Mouse (Mus musculus) heart, embryonic 10.5 days (tissue): ENCODE data around the gene Spsb4. TPM values are rescaled to one million over a fixed set of nuclear protein-coding genes. Genes with fewer than 3 reads are reported as not detected.
A peak's percentile ranks its signal among the peaks of the same experiment; 100 is the strongest.

ENCODE experiments used
- DNase-seq: peaks from one replicate; pipeline ENCODE4 v3.0.0-alpha.2; 2017; ENCODE audit warnings: low spot score
- H3K27ac ChIP-seq: fragments of 300-500 bp; sonication (generic); 2 replicates; pipeline ENCODE4 v1.5.1; 2016; ENCODE audit warnings: mild to moderate bottlenecking
- H3K27me3 ChIP-seq: fragments of 300-500 bp; sonication (generic); 2 replicates; pipeline ENCODE4 v1.6.1; 2016; ENCODE audit warnings: mild to moderate bottlenecking; ENCODE audit not compliant: poor library complexity, insufficient read depth, severe bottlenecking
- H3K36me3 ChIP-seq: fragments of 300-500 bp; sonication (generic); 2 replicates; pipeline ENCODE4 v1.6.1; 2016; ENCODE audit warnings: mild to moderate bottlenecking, moderate library complexity
- H3K4me1 ChIP-seq: fragments of 300-500 bp; sonication (generic); 2 replicates; pipeline ENCODE4 v1.6.1; 2016; ENCODE audit warnings: mild to moderate bottlenecking
- H3K4me3 ChIP-seq: fragments of 300-500 bp; sonication (generic); 2 replicates; pipeline ENCODE4 v1.5.1; 2016; ENCODE audit warnings: mild to moderate bottlenecking, moderate library complexity
- H3K9me3 ChIP-seq: fragments of 300-500 bp; sonication (generic); 2 replicates; pipeline ENCODE4 v1.6.1; 2016; ENCODE audit warnings: mild to moderate bottlenecking, moderate library complexity
- WGBS: fragments of 180-500 bp; shearing (Covaris S2); methylation state at CpG from one replicate; pipeline ENCODE4 v1.1.7; 2016; 5-methylcytosine and 5-hydroxymethylcytosine counted together
- polyA plus RNA-seq: library from polyadenylated mRNA; unstranded; fragments of >200 nt; fragmentation: Nextera tagmentation; extraction: Ambion mirVana; gene quantifications from 2 replicates; pipeline ENCODE4 v1.2.1, GENCODE M21; 2016

Spsb4 gene
- polyA plus RNA-seq, 1 experiment from 2014 or later = 53.5 TPM

DNA sequence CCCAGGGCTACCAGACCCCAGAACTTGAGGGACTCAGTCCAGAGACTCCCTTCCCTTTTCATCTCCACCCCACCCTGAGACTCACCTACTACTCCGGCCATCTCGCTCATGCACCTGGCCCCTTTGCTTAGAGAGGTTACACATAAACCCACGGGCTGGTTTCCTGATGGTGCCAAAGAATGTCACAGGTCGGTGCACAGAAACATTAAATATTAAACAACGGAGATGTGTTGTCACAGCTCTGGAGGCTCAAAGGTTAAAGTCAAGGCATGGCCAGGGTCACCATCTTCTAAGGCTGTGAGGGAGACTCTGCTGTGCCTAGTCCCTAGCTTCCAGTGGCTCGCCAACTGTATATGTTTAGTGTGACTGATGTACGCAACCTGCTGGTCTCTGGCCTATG lies 52.2 kb downstream of the Spsb4 start:
- Histone ChIP-seq H3K36me3 (peaks cover 5% of the 10 kb centered on the region), H3K4me3 (no peak overlapping the region), H3K9me3 (no peaks in the 10 kb centered on the region), H3K27ac (no peak overlapping the region), H3K27me3 (no peaks in the 10 kb centered on the region), H3K4me1 (peaks cover 40% of the 10 kb centered on the region)
- 92% methylated on average over 7 of the region's 7 CpGs for WGBS
- DNase-seq = no peak

DNA sequence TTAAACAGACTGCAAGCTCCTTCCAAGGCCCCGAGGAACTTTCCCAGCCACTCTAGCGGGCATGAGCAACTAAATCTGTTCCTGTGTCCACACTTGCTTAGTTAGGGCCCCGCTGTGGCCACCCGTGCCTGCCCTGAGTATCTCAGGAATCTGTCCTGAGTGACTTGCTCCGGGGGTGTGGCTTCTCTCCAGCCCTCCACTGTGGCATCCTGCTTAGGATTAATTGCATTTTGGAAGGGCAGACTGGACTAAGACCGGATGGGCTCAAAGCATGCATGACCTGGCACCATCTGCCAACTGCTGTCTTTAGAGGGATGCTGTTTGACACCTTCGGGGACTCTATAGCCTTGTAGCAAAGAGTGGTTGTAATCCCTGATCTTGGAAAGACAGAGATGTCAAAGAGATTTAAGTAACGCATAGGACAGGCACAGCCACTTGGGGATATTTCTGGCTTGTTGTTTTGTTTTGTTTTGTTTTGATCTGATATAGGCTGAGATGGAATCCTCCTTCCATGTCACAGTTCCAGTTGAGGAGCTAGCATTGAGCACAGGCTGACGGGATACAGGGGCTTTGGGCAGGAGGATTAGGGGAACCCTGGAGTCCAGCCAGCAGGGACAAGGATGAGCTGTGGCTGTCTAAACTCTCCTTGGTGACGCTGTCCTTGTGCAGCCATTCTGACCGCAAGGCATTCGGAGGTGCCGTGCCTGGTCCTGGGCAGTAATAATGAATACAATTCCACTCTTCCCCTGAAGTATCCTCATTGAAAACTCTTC lies 55.0 kb downstream of the Spsb4 start:
- Histone ChIP-seq H3K27me3 (no peaks in the 10 kb centered on the region), H3K27ac (peak overlapping the region; percentile 78), H3K9me3 (no peaks in the 10 kb centered on the region), H3K36me3 (peaks cover 5% of the 10 kb centered on the region), H3K4me1 (peaks cover 52% of the 10 kb centered on the region), H3K4me3 (no peak overlapping the region)
- WGBS = 61% methylated on average over 13 of the region's 13 CpGs
- no peak for DNase-seq

DNA sequence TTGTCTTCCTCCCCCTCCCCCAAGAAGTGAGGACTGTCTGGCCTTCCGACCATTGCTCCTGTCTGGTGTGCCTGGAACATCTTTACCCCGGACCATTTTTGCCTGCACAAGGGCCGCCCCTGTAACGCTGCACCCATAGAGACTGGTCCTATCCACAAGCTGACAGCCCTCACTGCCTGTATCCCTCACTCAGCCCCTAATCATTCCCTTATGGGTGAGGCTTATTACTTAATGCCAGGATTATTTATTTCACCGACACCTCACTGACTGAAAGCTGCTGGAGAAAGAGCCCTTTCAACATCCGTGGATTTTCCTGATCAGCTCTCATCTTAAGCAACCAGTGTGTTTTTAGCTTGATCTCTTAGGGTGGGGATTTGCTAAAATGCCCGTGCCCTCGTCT lies 55.9 kb downstream of the Spsb4 start:
- H3K36me3 ChIP-seq = peaks cover 5% of the 10 kb centered on the region
- no peak overlapping the region for H3K4me3 ChIP-seq
- peak overlapping the region; percentile 78 for H3K27ac ChIP-seq
- no peaks in the 10 kb centered on the region for H3K9me3 ChIP-seq
- H3K4me1 ChIP-seq = peaks cover 61% of the 10 kb centered on the region
- no peak for DNase-seq
- H3K27me3 ChIP-seq = no peaks in the 10 kb centered on the region
- WGBS = 63% methylated on average over 8 of the region's 8 CpGs

DNA sequence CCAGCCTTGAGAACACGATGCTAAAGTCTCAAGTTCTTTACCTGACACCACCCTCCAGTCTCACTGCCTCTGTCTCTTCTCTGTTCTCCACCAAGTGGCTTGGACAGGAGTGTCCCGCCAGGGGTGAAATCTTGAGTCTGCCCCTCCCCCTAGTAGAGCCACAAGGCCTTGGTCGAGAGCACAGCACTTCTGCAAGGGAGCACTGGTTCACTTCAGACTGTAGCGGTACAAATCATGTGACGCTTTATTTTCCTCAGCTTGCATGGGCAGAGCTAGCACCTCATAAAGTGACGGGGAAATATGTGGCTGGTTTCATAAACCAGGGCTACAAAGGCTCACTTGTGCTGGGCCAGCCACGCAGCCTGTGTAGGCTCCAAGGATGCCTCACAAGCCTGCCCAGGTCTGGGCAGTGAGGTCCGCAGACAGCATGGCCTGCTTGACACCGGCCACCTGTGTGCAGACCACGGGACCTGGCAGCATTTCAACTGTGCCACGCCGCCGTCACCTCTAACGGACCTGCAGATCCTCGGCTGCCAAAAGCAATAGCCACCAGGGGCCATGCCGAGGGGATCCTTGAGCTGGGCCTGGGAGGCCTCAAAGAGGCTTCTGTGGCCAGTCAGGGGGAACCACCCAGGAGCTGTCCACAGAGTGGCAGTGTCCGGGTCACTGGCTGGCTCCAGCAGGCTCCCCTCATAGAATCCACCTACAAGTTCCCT lies 56.5 kb downstream of the Spsb4 start:
- Histone ChIP-seq H3K27me3 (no peaks in the 10 kb centered on the region), H3K4me3 (no peak overlapping the region), H3K9me3 (no peaks in the 10 kb centered on the region), H3K36me3 (peaks cover 5% of the 10 kb centered on the region), H3K4me1 (peaks cover 67% of the 10 kb centered on the region), H3K27ac (peak overlapping the region; percentile 78)
- DNase-seq = no peak
- WGBS = 56% methylated on average over 17 of the region's 17 CpGs

DNA sequence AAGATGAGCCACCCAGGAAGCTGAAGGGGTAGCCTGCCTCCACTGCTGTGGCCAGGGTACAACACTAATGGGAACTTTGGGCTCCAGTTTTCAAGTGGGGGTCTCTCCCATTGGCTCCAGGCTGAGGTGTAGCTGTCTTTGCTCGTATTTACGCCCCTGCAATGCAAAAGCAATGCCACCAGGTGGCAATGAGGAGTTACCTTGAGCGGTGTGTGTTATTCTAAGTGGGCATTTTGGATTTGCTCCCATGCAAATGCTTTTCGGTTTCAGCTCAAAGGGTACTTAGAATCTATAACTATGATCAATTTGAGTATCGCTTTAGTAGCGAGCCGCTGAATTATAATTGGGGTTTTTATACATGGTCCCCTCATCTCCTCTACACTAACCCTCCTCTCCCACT lies 57.6 kb downstream of the Spsb4 start:
- H3K4me1 ChIP-seq = peaks cover 78% of the 10 kb centered on the region
- no peak overlapping the region for H3K27ac ChIP-seq
- no peaks in the 10 kb centered on the region for H3K27me3 ChIP-seq
- WGBS = 54% methylated on average over 7 of the region's 7 CpGs
- H3K9me3 ChIP-seq = no peaks in the 10 kb centered on the region
- no peak for DNase-seq
- H3K36me3 ChIP-seq = peaks cover 5% of the 10 kb centered on the region
- H3K4me3 ChIP-seq = no peak overlapping the region

DNA sequence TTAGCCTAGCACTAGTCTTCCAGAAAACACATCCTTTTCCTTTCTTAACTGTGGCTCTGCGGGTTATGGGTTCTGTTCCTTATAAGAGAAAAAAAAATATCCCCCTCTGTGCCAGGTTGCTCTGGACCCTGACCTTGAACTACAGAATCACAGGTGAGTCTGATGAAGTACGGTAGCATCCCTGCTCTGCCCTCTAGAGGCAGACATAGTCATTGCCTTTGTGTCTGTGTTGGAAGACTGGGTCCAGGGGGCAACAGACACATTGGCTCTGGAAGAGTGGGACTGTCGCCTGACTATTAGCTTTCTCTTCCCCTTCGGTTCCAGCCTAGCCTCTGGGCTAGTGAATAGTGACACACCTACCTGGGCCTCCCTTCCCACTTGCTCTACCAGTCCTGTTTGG lies 58.4 kb downstream of the Spsb4 start:
- peaks cover 85% of the 10 kb centered on the region for H3K4me1 ChIP-seq
- H3K4me3 ChIP-seq = no peak overlapping the region
- 72% methylated on average over 4 of the region's 4 CpGs for WGBS
- peaks cover 3% of the 10 kb centered on the region for H3K36me3 ChIP-seq
- DNase-seq = no peak
- no peaks in the 10 kb centered on the region for H3K9me3 ChIP-seq
- no peak overlapping the region for H3K27ac ChIP-seq
- no peaks in the 10 kb centered on the region for H3K27me3 ChIP-seq

DNA sequence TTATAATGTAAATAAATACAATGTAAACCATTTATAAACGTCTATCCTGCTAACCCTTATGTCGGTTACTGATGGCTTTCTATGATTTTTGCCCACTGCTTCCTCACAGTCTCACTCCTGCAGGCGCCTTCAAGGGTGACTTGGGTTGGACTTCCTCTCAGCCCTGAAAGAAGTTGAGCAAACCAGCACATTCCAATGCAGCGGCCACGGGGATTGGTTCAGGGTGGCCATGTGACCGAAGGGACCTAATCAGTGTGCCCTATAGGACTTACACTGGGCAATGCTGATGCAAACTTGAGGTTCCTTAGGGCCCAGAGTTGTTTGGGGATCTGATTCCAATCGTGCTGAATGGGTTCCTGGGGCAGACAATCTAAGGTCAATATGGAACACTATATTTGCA lies 59.2 kb downstream of the Spsb4 start:
- H3K36me3 ChIP-seq = no peaks in the 10 kb centered on the region
- no peak overlapping the region for H3K4me3 ChIP-seq
- WGBS = 85% methylated on average over 7 of the region's 7 CpGs
- peaks cover 87% of the 10 kb centered on the region for H3K4me1 ChIP-seq
- H3K27me3 ChIP-seq = no peaks in the 10 kb centered on the region
- H3K9me3 ChIP-seq = no peaks in the 10 kb centered on the region
- DNase-seq = no peak
- peak overlapping the region; percentile 42; the same call in 1 of the 2 replicates for H3K27ac ChIP-seq

DNA sequence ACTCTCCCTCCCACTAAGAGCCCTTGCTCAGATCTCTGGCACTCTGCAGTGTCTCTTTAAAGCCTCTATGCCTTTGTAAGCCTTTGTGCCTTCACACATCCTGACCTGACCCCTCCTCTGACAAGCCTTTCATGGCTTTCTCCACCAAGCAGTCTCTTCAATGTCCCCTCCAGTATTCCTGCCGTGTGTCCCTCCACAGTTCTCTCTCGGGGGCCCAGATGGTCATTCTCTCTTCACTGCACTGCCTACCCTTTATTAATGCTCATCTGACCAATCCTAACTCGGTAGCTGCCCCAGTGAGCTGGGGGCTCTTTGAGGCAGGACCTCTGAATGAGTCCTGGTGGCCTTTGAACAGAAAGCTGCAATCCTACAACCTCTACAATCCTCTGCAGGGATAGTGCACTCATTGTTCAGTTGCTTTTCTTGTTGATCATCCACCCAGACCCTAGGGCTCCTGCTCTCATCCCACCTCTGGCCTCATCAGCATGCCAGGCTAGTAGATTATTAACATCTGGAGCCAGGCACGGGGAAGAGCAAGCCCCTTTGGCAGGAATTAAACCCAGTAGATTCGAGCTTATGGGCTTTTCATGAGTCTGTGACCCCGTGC lies 60.5 kb downstream of the Spsb4 start:
- Histone ChIP-seq H3K4me3 (no peak overlapping the region), H3K27ac (peak overlapping the region; percentile 84), H3K27me3 (no peaks in the 10 kb centered on the region), H3K36me3 (no peaks in the 10 kb centered on the region), H3K4me1 (peaks cover 87% of the 10 kb centered on the region), H3K9me3 (no peaks in the 10 kb centered on the region)
- WGBS = 48% methylated on average over 6 of the region's 6 CpGs
- no peak for DNase-seq

DNA sequence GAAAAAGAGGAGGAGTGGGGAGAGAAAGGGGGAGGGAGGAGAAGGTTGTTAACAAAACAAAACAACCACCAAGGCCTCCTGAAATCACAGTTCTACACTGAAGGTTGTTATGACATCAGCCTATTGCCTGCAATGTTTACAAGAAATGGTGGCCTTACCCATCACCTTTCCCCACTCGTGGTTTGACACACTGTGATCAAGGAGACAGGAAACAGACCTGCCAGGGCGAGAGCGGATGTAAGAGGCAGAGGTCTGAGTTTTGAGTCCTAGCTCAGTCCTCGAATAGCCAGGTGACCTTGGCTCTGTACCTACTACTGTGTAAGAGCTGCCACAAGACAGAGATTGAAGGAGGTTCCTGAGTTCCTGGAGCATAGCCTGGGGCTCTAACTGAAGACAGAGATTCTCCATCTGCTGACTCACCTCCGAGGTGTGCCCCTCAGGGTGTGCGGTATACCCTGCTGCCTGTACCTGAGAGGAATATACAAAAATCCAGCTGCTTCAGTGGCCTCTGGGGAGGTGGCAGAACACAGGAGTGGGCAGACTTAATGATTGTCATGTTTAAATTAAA lies 61.3 kb downstream of the Spsb4 start:
- H3K4me3 ChIP-seq = no peak overlapping the region
- H3K27ac ChIP-seq = peak overlapping the region; percentile 84
- H3K9me3 ChIP-seq = no peaks in the 10 kb centered on the region
- DNase-seq = no peak
- WGBS = 39% methylated on average over 6 of the region's 6 CpGs
- peaks cover 86% of the 10 kb centered on the region for H3K4me1 ChIP-seq
- no peaks in the 10 kb centered on the region for H3K36me3 ChIP-seq
- H3K27me3 ChIP-seq = no peaks in the 10 kb centered on the region

DNA sequence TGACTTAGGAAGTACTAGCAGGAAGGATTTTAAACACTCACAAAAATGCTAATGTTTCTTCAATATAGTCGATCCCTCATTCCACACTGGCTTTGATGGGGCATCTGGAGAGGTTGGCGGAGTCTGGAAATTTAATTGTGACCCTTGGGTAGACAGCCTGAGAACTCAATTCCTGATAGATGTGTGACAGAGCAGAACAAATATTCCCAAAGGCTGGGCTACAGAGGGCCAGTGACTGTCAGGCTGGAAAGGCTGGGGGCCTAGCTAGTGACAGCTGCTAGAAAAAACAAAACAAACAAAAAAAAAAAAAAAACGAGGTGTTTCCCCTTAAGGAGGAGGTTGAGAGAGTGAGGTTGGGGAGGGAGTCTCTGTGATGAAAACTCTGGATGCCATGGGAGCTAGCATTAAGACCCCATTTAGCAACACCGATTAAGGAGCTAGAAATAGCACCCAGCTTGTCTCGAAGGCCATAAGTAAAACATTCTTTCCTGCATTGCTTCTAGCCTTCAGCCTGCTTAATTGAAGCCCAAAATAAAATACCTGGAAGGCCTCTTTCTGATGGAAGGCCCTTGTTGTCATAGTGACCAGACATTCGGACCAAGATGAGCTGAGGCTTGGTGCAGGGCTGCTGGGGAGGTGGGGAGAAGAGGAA lies 61.9 kb downstream of the Spsb4 start:
- Histone ChIP-seq H3K9me3 (no peaks in the 10 kb centered on the region), H3K4me3 (no peak overlapping the region), H3K4me1 (peaks cover 86% of the 10 kb centered on the region), H3K27ac (peak overlapping the region; percentile 84), H3K36me3 (no peaks in the 10 kb centered on the region), H3K27me3 (no peaks in the 10 kb centered on the region)
- no peak for DNase-seq
- WGBS = 36% methylated on average over 6 of the region's 6 CpGs

DNA sequence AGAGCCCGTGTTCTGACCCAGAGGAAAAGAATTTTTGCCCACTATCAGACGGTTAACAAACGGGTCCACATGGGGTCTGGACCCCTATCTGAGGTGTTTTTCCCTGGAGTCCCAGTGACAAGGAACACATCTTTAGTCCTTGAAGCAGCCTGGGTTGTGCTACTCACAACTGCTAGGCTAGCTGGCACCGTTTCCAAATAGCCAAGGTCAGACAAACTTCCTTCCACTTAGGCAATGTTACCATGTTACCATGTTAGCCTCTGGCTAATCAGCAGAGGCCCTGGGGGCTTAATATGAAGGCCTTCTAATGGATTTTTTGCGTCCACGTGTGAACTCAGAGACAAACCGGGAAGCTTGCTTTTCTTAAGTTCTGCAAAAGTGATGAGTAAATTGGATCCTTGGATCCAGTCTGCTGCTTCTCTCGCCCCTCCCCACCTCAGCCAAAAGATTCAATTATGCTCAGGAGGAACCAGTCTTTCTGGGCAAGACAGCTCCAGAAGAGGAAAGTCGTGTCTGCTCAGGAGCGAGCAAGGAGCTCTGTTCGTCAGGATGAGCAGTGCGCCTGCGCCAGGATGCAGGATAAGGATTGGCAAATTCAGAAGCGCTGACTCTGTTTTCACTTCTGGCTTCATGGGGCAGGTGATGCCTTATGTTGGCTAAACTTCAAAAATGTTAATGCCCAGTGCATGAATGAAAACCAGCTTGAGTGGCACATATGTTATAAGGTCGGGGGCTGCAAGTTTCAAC lies 64.4 kb downstream of the Spsb4 start:
- WGBS = 78% methylated on average over 15 of the region's 15 CpGs
- no peaks in the 10 kb centered on the region for H3K36me3 ChIP-seq
- no peaks in the 10 kb centered on the region for H3K9me3 ChIP-seq
- H3K27me3 ChIP-seq = no peaks in the 10 kb centered on the region
- H3K4me1 ChIP-seq = peaks cover 94% of the 10 kb centered on the region
- no peak overlapping the region for H3K4me3 ChIP-seq
- DNase-seq = no peak
- H3K27ac ChIP-seq = peak overlapping the region; percentile 86

DNA sequence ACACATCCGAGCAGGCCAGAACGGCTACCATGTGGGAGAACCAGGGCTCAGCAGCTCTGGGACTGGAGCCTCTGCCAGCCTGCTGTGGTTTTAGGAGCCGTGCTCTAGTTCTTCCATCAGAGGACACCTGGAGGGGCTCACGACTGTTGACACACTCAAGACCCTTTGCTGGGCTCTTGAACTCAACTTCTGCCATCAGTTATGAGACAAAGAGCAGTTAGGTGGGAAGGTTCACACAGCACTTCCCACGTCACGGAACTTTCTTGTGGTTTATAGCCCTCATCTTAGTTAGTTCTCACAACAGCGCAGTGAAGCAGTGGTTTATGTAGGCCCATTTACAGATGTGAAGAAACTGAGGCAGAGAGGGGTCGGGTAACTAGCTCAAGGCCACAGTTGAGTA lies 65.2 kb downstream of the Spsb4 start:
- peak overlapping the region; percentile 86 for H3K27ac ChIP-seq
- no peaks in the 10 kb centered on the region for H3K36me3 ChIP-seq
- no peak for DNase-seq
- WGBS = 71% methylated on average over 8 of the region's 8 CpGs
- H3K4me1 ChIP-seq = peaks cover 94% of the 10 kb centered on the region
- H3K9me3 ChIP-seq = no peaks in the 10 kb centered on the region
- no peak overlapping the region for H3K4me3 ChIP-seq
- H3K27me3 ChIP-seq = no peaks in the 10 kb centered on the region
